Mouse (Mus musculus) small intestine, adult 2 months (tissue): ENCODE data around the gene Nav1.

Experiments
- CTCF ChIP-seq: fragments of 200-500 bp; IDR thresholded peaks from 2 replicates; pipeline ENCODE4 v1.5.1; 2012; ENCODE audit warnings: low read depth, mild to moderate bottlenecking, control low read depth, inconsistent platforms, low read length, moderate library complexity, mixed read lengths; ENCODE audit not compliant: insufficient replicate concordance, insufficient read length; ENCODE audit errors: extremely low read depth
- POLR2A ChIP-seq: fragments of 200-500 bp; IDR thresholded peaks from 2 replicates; pipeline ENCODE4 v1.6.1; 2012; ENCODE audit warnings: low read depth, mild to moderate bottlenecking, control low read depth, inconsistent platforms, low read length, moderate library complexity

DNA sequence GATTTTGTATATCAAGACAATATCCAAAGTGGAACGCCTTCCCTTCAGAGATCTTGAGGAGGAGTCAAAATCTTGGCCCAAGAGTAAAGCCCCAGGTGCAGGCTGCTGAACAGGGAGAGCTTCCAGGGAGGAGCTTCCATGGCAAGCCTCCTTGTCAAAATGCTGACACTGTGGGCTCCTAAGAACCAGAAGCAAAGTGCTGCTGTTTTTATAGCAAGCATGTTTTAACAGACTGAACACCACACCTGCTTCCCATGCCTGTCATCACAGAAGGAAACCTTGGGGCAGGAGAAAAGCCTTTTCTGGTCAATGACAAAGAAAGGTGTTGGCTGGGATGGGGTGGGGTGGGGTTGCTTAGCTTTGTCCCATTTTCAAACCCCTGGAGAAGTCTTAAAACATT lies 112.0 kb downstream of the Nav1 start:
- no peak for TF ChIP-seq CTCF
- TF ChIP-seq POLR2A, result no peak
